Mouse (Mus musculus) embryo, embryonic 11.5 days (tissue): ENCODE data around the gene Txndc16.
A peak's percentile ranks its signal among the peaks of the same experiment; 100 is the strongest.

Source experiments
- DNase-seq: peaks from one replicate; pipeline ENCODE4 v3.0.0-alpha.2; 2012; ENCODE audit warnings: low read depth, low spot score

Txndc16 gene

GRCm38 (mm10) chr14:45220090-45220956, at the start of gene Txndc16:
TSS of gene Txndc16 (minus strand) at chr14:45220328.
- peak; percentile 59 for DNase-seq

- no peak for DNase-seq
Measured at GRCm38 (mm10) chr14:45263831-45264592, 43.9 kb upstream of the Txndc16 start.

- DNase-seq: no peak
Measured at GRCm38 (mm10) chr14:45251548-45252076, 31.5 kb upstream of the Txndc16 start.

GRCm38 (mm10) chr14:45241613-45242012, 21.5 kb upstream of the Txndc16 start:
- no peak for DNase-seq

GRCm38 (mm10) chr14:45239042-45239441, 18.9 kb upstream of the Txndc16 start:
- DNase-seq: no peak

GRCm38 (mm10) chr14:45220957-45221630, 966 bp upstream of the Txndc16 start:
- DNase-seq: no peak

GRCm38 (mm10) chr14:45219281-45220089, 643 bp downstream of the Txndc16 start, which contains the start of gene Gpr137c:
TSS of gene Gpr137c (plus strand) at chr14:45219717.
- DNase-seq: peak; percentile 99

GRCm38 (mm10) chr14:45217693-45218092, 2.4 kb downstream of the Txndc16 start:
- no peak for DNase-seq

- DNase-seq: no peak
Measured at GRCm38 (mm10) chr14:45216711-45217340, 3.3 kb downstream of the Txndc16 start.

- no peak for DNase-seq
Measured at GRCm38 (mm10) chr14:45211431-45211830, 8.7 kb downstream of the Txndc16 start.

GRCm38 (mm10) chr14:45210683-45211082, 9.4 kb downstream of the Txndc16 start:
- DNase-seq: no peak

- DNase-seq: no peak
Measured at GRCm38 (mm10) chr14:45200607-45201006, 19.5 kb downstream of the Txndc16 start.

- DNase-seq: no peak
Measured at GRCm38 (mm10) chr14:45190999-45191398, 29.1 kb downstream of the Txndc16 start.

GRCm38 (mm10) chr14:45181611-45182010, 38.5 kb downstream of the Txndc16 start:
- DNase-seq: no peak

- DNase-seq: no peak
Measured at GRCm38 (mm10) chr14:45179606-45180005, 40.5 kb downstream of the Txndc16 start.

GRCm38 (mm10) chr14:45179186-45179585, 40.9 kb downstream of the Txndc16 start:
- no peak for DNase-seq

- no peak for DNase-seq
Measured at GRCm38 (mm10) chr14:45175012-45175740, 45.0 kb downstream of the Txndc16 start.

GRCm38 (mm10) chr14:45172260-45172659, 47.9 kb downstream of the Txndc16 start:
- DNase-seq: no peak

- DNase-seq: no peak
Measured at GRCm38 (mm10) chr14:45167366-45167765, 52.8 kb downstream of the Txndc16 start.
